Mouse (Mus musculus): ENCODE results near the gene Ccdc121. TPM values are rescaled to one million over a fixed set of nuclear protein-coding genes. Genes with fewer than 3 reads are reported as not detected.
A peak's percentile ranks its signal among the peaks of the same experiment; 100 is the strongest.

Ccdc121 gene
- polyA plus RNA-seq (2014; fragmentation: Nextera tagmentation; extraction: Ambion mirVana): not detected in 2 replicates

DNA sequence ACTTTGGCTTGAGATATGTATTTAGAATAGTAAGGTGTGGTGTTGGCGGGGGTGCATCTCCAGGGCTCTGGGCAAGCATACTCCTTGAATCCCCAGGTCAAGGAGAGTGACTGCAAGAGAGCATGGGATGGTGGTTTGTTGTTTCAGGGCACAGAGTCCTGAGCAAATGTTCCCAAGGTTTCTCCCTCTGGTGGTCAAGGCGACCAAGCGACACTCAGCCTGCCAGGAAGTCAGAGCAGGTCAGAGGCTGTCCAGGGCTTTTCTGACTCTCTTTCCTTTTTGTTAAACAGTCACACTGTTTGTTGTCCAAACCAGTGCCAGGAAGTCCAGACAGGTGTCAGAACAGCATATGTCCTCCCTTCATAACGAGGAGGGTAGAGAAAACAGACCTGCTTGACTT is at the start of gene Ccdc121:
TSS of gene Ccdc121 (minus strand) at position 145 of the 400 bp plus-strand sequence.
- Histone ChIP-seq H3K4me1 (replicated peaks; ENCODE audit: control insufficient read depth, insufficient read depth, low read length) (no peaks in the 10 kb centered on the region), H3K9ac (ENCODE audit: low read length) (no peak within 1 kb of the TSS), H3K4me3 (ENCODE audit: low read depth, low read length) (no peak within 1 kb of the TSS), H3K27ac (ENCODE audit: low read depth, low read length) (no peak within 1 kb of the TSS), H3K9me3 (ENCODE audit: control insufficient read depth, low read length) (no peaks in the 10 kb centered on the region), H3K36me3 (ENCODE audit: control insufficient read depth, insufficient read depth, low read length) (no peaks in the 10 kb centered on the region), H3K27me3 (ENCODE audit: control insufficient read depth, insufficient read depth, low read length) (no peaks in the 10 kb centered on the region), H3K4me2 (ENCODE audit: low read depth, low read length, severe bottlenecking) (no peak within 1 kb of the TSS)
- no peak for DNase-seq (ENCODE audit: low spot score)
- WGBS: 61% methylated on average over 4 of the region's 4 CpGs
- no peak for ATAC-seq (replicated peaks; ENCODE audit: low FRiP score)

DNA sequence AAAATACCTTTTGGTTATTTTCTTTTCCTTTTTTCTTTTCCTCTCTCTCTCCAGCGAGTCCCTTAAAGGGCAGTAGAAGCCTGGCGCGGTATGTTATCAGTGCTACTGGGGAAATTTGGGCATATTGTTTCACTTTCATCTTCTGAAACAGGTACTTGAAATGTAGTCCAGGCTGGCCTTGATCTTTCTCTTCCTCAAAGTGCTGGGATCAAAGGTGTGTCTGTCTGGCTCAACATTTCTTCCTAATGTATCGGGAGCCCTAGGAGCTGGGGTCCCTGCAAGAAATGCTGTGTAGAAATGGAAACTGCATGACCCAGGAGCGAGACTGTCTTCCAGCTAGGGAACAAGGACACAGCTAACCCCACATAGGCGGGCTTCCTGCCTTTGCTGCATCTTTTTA is 49.1 kb upstream of the Ccdc121 start:
- Histone ChIP-seq H3K36me3 (ENCODE audit: control insufficient read depth, insufficient read depth, low read length) (no peaks in the 10 kb centered on the region), H3K4me3 (ENCODE audit: low read depth, low read length) (no peak overlapping the region), H3K4me1 (replicated peaks; ENCODE audit: control insufficient read depth, insufficient read depth, low read length) (no peaks in the 10 kb centered on the region; the same call in 1 of the 2 replicates), H3K9ac (ENCODE audit: low read length) (no peak overlapping the region), H3K27me3 (ENCODE audit: control insufficient read depth, insufficient read depth, low read length) (0 out of 2 replicates have a peak, but pooled peaks cover 2% of the 10 kb centered on the region), H3K4me2 (ENCODE audit: low read depth, low read length, severe bottlenecking) (no peak overlapping the region), H3K27ac (ENCODE audit: low read depth, low read length) (no peak overlapping the region), H3K9me3 (ENCODE audit: control insufficient read depth, low read length) (no peaks in the 10 kb centered on the region)
- 88% methylated on average over 6 of the region's 6 CpGs for WGBS
- no peak for DNase-seq (ENCODE audit: low spot score)
- ATAC-seq (replicated peaks; ENCODE audit: low FRiP score): no peak

DNA sequence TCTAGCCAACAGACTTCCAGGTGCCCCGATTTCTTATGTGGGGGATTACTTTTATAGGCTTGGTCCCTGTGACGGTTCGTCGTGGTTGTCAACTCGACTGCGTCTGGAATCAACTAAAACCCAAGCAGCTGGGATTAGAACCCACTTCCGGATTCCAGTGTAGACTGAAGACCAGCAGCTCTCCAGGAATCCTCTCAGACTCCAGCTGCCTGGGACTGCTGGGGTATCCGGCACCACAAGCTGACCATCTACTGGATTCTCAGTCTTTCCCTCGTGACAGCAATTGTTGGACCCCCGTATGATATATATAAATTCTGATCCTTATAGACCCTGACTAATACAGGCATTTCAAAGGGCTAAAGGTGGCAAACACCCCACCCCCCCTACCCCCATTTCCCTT is 48.4 kb upstream of the Ccdc121 start:
- H3K4me2 ChIP-seq (ENCODE audit: low read depth, low read length, severe bottlenecking): no peak overlapping the region
- ATAC-seq (replicated peaks; ENCODE audit: low FRiP score): no peak
- WGBS: 82% methylated on average over 10 of the region's 10 CpGs

DNA sequence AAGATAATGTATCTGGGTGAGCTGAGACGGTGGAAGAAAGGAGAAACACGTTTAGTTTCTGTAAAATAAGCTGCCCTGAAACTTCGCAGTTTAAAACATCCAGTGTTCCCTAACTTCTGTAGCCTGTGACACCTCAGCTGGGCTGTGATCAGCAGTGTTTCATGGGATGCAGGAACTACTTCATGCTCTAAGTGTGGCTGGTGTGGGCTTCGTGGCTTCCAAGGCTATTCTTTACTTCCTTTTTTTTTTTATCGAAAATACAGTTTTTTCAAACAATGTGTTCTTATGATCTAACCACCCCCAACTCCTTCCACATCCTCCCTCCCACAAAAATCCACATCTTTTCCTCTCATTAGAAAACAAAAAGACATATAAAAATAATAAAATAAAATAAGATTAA is 44.2 kb upstream of the Ccdc121 start:
- no peak overlapping the region for H3K4me3 ChIP-seq (ENCODE audit: low read depth, low read length)
- H3K9me3 ChIP-seq (ENCODE audit: control insufficient read depth, low read length): no peaks in the 10 kb centered on the region
- DNase-seq (ENCODE audit: low spot score) (no peak), ATAC-seq (replicated peaks; ENCODE audit: low FRiP score) (no peak)
- 88% methylated on average over 5 of the region's 5 CpGs for WGBS
- H3K36me3 ChIP-seq (ENCODE audit: control insufficient read depth, insufficient read depth, low read length): no peaks in the 10 kb centered on the region
- H3K27ac ChIP-seq (ENCODE audit: low read depth, low read length): no peak overlapping the region
- 0 out of 2 replicates have a peak, but pooled peaks cover 2% of the 10 kb centered on the region for H3K4me1 ChIP-seq (replicated peaks; ENCODE audit: control insufficient read depth, insufficient read depth, low read length)
- H3K9ac ChIP-seq (ENCODE audit: low read length): no peak overlapping the region
- no peaks in the 10 kb centered on the region for H3K27me3 ChIP-seq (ENCODE audit: control insufficient read depth, insufficient read depth, low read length)
- no peak overlapping the region for H3K4me2 ChIP-seq (ENCODE audit: low read depth, low read length, severe bottlenecking)

More for the DNA sequence above, 48.4 kb upstream of the Ccdc121 start:
- Histone ChIP-seq H3K27ac (ENCODE audit: low read depth, low read length) (no peak overlapping the region), H3K9ac (ENCODE audit: low read length) (no peak overlapping the region), H3K36me3 (ENCODE audit: control insufficient read depth, insufficient read depth, low read length) (no peaks in the 10 kb centered on the region), H3K9me3 (ENCODE audit: control insufficient read depth, low read length) (no peaks in the 10 kb centered on the region), H3K27me3 (ENCODE audit: control insufficient read depth, insufficient read depth, low read length) (0 out of 2 replicates have a peak, but pooled peaks cover 2% of the 10 kb centered on the region), H3K4me1 (replicated peaks; ENCODE audit: control insufficient read depth, insufficient read depth, low read length) (no peaks in the 10 kb centered on the region; the same call in 1 of the 2 replicates), H3K4me3 (ENCODE audit: low read depth, low read length) (no peak overlapping the region)
- DNase-seq (ENCODE audit: low spot score): no peak

DNA sequence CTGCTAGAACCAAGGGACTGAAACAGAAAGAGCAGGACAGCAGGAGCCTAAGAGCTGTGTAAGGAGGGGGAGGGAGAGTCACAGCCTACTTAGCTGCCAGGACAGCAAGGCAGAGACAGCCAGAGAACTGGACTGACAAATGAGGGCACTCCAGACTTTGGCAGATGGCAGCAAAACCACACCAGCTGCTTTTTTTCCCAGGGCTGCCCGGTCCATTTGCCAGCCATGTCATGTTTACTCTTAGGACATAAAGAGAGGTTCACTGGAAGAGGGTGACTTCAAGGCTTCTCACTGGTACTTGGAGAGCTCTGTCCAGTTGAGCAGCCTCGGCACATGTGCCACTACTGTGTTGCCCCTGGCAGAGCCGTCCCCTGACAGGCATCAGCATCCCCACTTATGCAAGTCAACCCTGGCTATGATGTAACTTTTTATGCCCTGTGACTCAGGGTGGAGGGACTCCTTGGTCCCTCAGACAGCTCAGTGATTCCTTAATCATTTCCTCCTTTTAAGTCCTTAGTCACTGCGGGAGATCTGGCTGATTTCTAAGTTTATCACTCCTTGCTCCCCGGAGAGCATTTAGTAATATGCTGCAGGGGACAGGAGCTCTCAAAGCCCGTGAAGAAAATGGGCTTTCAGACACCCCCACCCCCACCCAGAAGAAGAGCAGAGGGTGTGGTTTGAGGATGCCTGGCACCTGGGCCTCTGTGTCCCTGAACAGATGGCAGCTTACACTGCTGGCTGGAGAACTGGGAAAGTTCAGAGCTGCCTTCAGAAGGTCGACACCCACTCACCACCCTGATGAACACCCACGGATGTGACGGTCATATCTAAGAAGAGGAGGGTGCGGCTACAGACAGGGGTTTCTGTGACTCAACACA is 41.5 kb upstream of the Ccdc121 start:
- DNase-seq (ENCODE audit: low spot score) (no peak), ATAC-seq (replicated peaks; ENCODE audit: low FRiP score) (no peak)
- Histone ChIP-seq H3K9me3 (ENCODE audit: control insufficient read depth, low read length) (no peaks in the 10 kb centered on the region), H3K9ac (ENCODE audit: low read length) (no peak overlapping the region), H3K4me2 (ENCODE audit: low read depth, low read length, severe bottlenecking) (no peak overlapping the region), H3K4me3 (ENCODE audit: low read depth, low read length) (no peak overlapping the region), H3K36me3 (ENCODE audit: control insufficient read depth, insufficient read depth, low read length) (no peaks in the 10 kb centered on the region), H3K27me3 (ENCODE audit: control insufficient read depth, insufficient read depth, low read length) (no peaks in the 10 kb centered on the region), H3K4me1 (replicated peaks; ENCODE audit: control insufficient read depth, insufficient read depth, low read length) (0 out of 2 replicates have a peak, but pooled peaks cover 2% of the 10 kb centered on the region), H3K27ac (ENCODE audit: low read depth, low read length) (no peak overlapping the region)
- WGBS: 42% methylated on average over 10 of the region's 10 CpGs

DNA sequence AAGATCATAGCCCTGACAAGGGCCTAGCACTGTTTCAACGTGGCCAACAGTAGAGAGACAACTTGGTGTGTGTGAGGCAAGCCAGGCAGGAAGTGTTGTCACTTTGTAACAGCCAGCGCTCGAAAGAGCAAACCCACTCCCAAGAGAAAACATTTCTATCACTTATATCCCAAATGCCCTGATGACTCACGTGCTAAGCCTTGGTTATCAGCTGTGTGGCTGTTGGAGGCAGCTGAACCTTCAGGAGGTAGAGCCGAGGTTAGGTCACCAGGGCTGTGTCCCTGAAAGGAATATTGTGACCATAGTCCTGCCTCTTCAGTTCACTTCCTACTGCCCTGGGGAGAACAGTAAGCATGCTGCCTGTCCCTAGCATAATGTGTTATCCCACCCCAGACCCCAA is 39.6 kb upstream of the Ccdc121 start:
- Histone ChIP-seq H3K27ac (ENCODE audit: low read depth, low read length) (no peak overlapping the region), H3K4me1 (replicated peaks; ENCODE audit: control insufficient read depth, insufficient read depth, low read length) (0 out of 2 replicates have a peak, but pooled peaks cover 2% of the 10 kb centered on the region), H3K4me2 (ENCODE audit: low read depth, low read length, severe bottlenecking) (no peak overlapping the region), H3K4me3 (ENCODE audit: low read depth, low read length) (no peak overlapping the region), H3K27me3 (ENCODE audit: control insufficient read depth, insufficient read depth, low read length) (no peaks in the 10 kb centered on the region), H3K9ac (ENCODE audit: low read length) (no peak overlapping the region), H3K36me3 (ENCODE audit: control insufficient read depth, insufficient read depth, low read length) (no peaks in the 10 kb centered on the region), H3K9me3 (ENCODE audit: control insufficient read depth, low read length) (no peaks in the 10 kb centered on the region)
- ATAC-seq (replicated peaks; ENCODE audit: low FRiP score) (no peak), DNase-seq (ENCODE audit: low spot score) (no peak)
- 77% methylated on average over 5 of the region's 5 CpGs for WGBS

DNA sequence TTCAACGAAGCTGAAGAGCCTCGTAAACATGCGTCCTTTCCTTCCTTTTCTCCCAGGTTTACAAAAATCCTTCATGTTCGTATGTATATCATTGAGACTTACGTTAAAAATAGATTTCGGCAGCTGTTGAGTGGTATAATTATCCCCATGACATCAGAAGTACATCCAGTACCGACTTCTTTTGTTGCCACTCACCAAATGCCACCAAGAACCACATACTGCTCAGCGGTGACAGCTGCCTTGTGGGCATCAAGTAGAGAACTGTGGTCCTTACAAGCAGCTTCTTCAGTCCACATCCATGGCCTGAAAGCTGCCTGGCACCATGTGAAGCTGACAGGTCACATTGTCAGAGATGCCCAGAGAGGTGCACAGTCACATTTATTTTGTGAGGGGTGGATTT is 38.7 kb upstream of the Ccdc121 start:
- Histone ChIP-seq H3K4me2 (ENCODE audit: low read depth, low read length, severe bottlenecking) (no peak overlapping the region), H3K4me3 (ENCODE audit: low read depth, low read length) (no peak overlapping the region), H3K9me3 (ENCODE audit: control insufficient read depth, low read length) (no peaks in the 10 kb centered on the region), H3K4me1 (replicated peaks; ENCODE audit: control insufficient read depth, insufficient read depth, low read length) (0 out of 2 replicates have a peak, but pooled peaks cover 2% of the 10 kb centered on the region), H3K27ac (ENCODE audit: low read depth, low read length) (no peak overlapping the region), H3K27me3 (ENCODE audit: control insufficient read depth, insufficient read depth, low read length) (no peaks in the 10 kb centered on the region), H3K9ac (ENCODE audit: low read length) (no peak overlapping the region), H3K36me3 (ENCODE audit: control insufficient read depth, insufficient read depth, low read length) (no peaks in the 10 kb centered on the region)
- 88% methylated on average over 8 of the region's 8 CpGs for WGBS
- ATAC-seq (replicated peaks; ENCODE audit: low FRiP score): no peak
- DNase-seq (ENCODE audit: low spot score): no peak

DNA sequence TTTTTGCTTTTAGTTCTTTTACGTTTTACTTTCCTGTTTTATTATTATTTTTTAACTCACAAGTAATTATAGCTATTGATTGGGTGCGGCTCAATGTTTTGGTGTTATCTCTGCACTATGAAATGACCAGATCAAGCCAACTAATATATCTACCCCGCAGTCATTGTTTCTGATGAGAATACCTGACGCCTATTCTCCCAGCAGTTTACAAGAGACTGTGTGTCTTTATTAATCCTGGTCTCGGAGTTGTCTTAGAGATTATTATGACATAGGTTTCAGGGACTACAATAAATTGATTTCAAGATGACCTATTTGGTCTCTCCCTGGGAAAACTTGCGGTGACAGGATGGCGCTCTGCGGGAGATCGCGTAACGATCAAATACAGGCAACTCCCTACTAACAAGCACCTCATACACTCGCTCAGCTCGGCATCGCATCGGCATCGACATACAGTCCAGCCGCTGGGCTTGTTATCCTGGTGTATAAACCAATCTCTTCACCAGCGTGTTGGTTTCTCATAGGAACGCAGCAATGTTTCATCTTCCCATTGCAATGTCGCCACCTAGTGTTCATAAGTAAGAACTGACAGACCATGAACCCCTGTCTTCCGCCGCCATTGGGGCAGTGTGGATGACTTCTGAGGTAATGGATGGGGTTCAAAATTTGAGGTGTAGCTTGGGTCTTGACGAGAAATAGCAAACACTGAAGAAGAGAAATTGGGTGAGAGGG is 34.0 kb upstream of the Ccdc121 start:
- no peak overlapping the region for H3K9ac ChIP-seq (ENCODE audit: low read length)
- DNase-seq (ENCODE audit: low spot score) (peak; percentile 75), ATAC-seq (replicated peaks; ENCODE audit: low FRiP score) (peak; percentile 81)
- H3K36me3 ChIP-seq (ENCODE audit: control insufficient read depth, insufficient read depth, low read length): no peaks in the 10 kb centered on the region
- no peak overlapping the region for H3K27ac ChIP-seq (ENCODE audit: low read depth, low read length)
- no peaks in the 10 kb centered on the region for H3K9me3 ChIP-seq (ENCODE audit: control insufficient read depth, low read length)
- no peak overlapping the region for H3K4me3 ChIP-seq (ENCODE audit: low read depth, low read length)
- H3K4me1 ChIP-seq (replicated peaks; ENCODE audit: control insufficient read depth, insufficient read depth, low read length): no peaks in the 10 kb centered on the region
- H3K4me2 ChIP-seq (ENCODE audit: low read depth, low read length, severe bottlenecking): peak overlapping the region; percentile 37; the same call in 1 of the 2 replicates
- no peaks in the 10 kb centered on the region for H3K27me3 ChIP-seq (ENCODE audit: control insufficient read depth, insufficient read depth, low read length)
- 31% methylated on average over 23 of the region's 23 CpGs for WGBS

Data from forebrain, embryonic 11.5 days (tissue).